Mouse (Mus musculus): ENCODE data around the gene Sync. TPM values are rescaled to one million over a fixed set of nuclear protein-coding genes. Genes with fewer than 3 reads are reported as not detected.

Gene Sync
- polyA plus RNA-seq (2014; fragmentation: Nextera tagmentation; extraction: Ambion mirVana): 0.36 and 0.40 TPM in 2 replicates

DNA sequence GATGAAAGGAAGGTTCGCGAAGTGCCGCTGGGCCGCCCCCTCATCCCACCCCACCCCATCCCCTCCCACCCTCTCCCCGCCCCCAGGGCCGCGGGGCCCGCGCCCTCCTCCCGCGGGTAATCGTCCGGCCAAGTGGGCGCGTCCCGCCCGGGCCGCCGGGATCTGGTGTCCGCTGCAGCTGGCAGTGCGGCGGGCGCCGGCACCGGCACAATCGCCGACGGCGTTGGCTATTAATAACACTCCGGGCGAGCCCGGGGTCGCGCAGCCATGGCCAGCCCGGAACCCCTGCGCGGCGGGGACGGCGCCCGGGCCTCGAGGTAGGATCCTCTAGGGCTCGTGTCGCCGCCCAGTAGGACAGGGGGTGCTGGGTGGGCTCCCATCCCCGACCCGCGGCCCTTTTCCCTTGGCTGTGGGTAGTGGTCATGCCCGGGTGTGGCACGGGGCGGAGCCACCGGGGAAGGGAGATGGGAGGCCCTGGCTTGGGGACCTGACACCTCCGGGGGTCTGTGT, at the start of gene Sync:
TSS of gene Sync (plus strand) at position 146 of the 510 bp plus-strand sequence.
- H3K27me3 ChIP-seq (replicated peaks; ENCODE audit: control insufficient read depth, insufficient read depth, low read length): peaks cover 35% of the 10 kb centered on the region
- H3K4me2 ChIP-seq: peak within 1 kb of the TSS; percentile 99
- DNase-seq (ENCODE audit: low spot score): no peak
- peak within 1 kb of the TSS; percentile 56 for H3K9ac ChIP-seq (ENCODE audit: low read depth, low read length)
- H3K36me3 ChIP-seq (ENCODE audit: control insufficient read depth, insufficient read depth, low read length): no peaks in the 10 kb centered on the region
- 1% methylated on average over 53 of the region's 53 CpGs for WGBS
- peak within 1 kb of the TSS; percentile 64 for H3K4me3 ChIP-seq (ENCODE audit: low read depth, low read length)
- H3K27ac ChIP-seq (ENCODE audit: low read depth, low read length): no peak within 1 kb of the TSS
- peak; percentile 31; the same call in 1 of the 2 replicates for ATAC-seq (replicated peaks; ENCODE audit: low FRiP score)
- peaks cover 13% of the 10 kb centered on the region for H3K4me1 ChIP-seq (replicated peaks; ENCODE audit: control insufficient read depth, insufficient read depth, low read length)
- no peaks in the 10 kb centered on the region for H3K9me3 ChIP-seq (ENCODE audit: control insufficient read depth, low read length)

DNA sequence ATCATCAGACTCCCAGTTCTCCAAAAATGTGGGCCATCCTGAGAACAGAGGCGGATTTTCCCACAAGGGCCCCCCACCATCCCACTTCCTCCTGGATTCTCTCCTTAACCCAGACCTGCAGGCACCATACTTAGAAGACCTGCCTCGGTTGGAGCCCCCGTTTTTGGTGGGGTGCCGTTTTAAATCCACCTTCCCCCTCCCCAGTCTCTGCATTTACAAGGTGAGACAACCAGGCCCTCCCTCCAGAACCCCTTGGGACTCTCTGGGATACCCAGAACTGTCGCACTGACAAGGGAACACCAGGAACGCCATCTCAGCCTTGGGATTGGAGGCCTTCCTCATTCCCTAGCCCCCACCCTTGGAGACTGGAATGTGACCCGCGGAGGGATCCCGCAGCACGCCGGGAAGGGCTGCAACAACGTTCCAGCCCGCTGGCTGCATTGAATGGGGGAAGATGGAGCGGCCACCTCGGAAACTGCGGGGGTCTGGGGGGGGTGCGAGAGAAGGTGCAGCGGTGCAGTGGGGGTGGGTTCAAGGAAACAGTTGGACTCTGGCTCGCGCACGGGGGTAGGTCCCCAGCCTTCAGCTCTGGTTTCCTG, 49.5 kb upstream of the Sync start:
- no peak for DNase-seq (ENCODE audit: low spot score)
- H3K27me3 ChIP-seq (replicated peaks; ENCODE audit: control insufficient read depth, insufficient read depth, low read length): peaks cover 40% of the 10 kb centered on the region
- WGBS: 13% methylated on average over 21 of the region's 21 CpGs

DNA sequence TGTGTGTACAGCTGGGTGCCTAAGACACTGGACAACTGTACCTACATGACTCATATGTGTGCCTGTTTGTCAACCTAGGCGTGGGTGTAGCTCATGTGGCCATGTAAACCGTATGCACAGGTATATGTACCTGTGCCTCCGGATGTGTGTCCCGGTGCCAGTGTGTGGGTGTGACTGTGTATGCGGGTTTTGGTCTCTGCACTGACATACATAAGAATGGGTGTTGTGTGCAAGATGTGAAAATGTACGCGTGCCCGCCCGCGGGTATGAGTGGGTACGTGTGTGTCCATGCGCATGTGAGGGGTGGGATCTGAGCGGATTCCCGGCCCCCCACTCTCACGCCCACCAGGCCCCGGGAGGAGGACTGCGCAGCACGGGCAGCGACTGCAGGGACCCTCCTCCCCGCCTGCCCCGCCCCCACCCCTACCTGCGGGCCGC, 48.8 kb upstream of the Sync start:
- DNase-seq (ENCODE audit: low spot score): no peak
- Histone ChIP-seq H3K4me2 (peak overlapping the region; percentile 99), H3K36me3 (ENCODE audit: control insufficient read depth, insufficient read depth, low read length) (no peaks in the 10 kb centered on the region), H3K4me1 (replicated peaks; ENCODE audit: control insufficient read depth, insufficient read depth, low read length) (peaks cover 44% of the 10 kb centered on the region), H3K27me3 (replicated peaks; ENCODE audit: control insufficient read depth, insufficient read depth, low read length) (peaks cover 40% of the 10 kb centered on the region), H3K9ac (ENCODE audit: low read depth, low read length) (peak overlapping the region; percentile 64), H3K27ac (ENCODE audit: low read depth, low read length) (no peak overlapping the region), H3K9me3 (ENCODE audit: control insufficient read depth, low read length) (no peaks in the 10 kb centered on the region), H3K4me3 (ENCODE audit: low read depth, low read length) (peak overlapping the region; percentile 73)
- WGBS: under 1% methylated on average over 23 of the region's 23 CpGs
- no peak for ATAC-seq (replicated peaks; ENCODE audit: low FRiP score)

More for the DNA sequence above, 49.5 kb upstream of the Sync start:
- Histone ChIP-seq H3K27ac (ENCODE audit: low read depth, low read length) (no peak overlapping the region), H3K4me2 (peak overlapping the region; percentile 99), H3K9ac (ENCODE audit: low read depth, low read length) (0 out of 2 replicates have a peak overlapping the region, but pooled peaks have one; percentile 9), H3K36me3 (ENCODE audit: control insufficient read depth, insufficient read depth, low read length) (no peaks in the 10 kb centered on the region), H3K4me3 (ENCODE audit: low read depth, low read length) (peak overlapping the region; percentile 73), H3K4me1 (replicated peaks; ENCODE audit: control insufficient read depth, insufficient read depth, low read length) (peaks cover 44% of the 10 kb centered on the region), H3K9me3 (ENCODE audit: control insufficient read depth, low read length) (no peaks in the 10 kb centered on the region)
- ATAC-seq (replicated peaks; ENCODE audit: low FRiP score): no peak

DNA sequence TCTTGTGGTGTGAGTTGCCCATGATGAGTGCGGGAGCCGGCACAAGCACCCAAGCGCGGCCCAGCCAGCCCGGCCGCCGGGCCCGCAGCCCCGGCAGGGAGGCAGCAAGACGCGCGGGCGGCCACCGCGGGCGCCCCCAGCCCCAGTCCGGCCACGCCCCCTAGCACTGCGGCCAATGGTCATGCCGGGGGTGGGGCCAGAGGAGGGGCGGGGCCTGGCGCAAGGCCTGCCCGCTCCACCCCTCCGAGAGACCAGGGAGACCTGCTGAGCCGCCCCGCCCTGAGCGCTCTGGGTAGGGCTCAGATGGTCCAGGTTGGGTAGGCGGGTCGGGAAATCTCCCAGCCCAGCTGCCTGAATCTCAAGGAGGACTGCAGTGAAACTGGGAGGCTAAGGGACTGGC, 48.3 kb upstream of the Sync start:
- no peaks in the 10 kb centered on the region for H3K36me3 ChIP-seq (ENCODE audit: control insufficient read depth, insufficient read depth, low read length)
- H3K9me3 ChIP-seq (ENCODE audit: control insufficient read depth, low read length): no peaks in the 10 kb centered on the region
- H3K9ac ChIP-seq (ENCODE audit: low read depth, low read length): peak overlapping the region; percentile 64
- peak; percentile 81 for ATAC-seq (replicated peaks; ENCODE audit: low FRiP score)
- H3K4me3 ChIP-seq (ENCODE audit: low read depth, low read length): peak overlapping the region; percentile 73
- no peak overlapping the region for H3K27ac ChIP-seq (ENCODE audit: low read depth, low read length)
- under 1% methylated on average over 28 of the region's 29 CpGs for WGBS
- H3K4me2 ChIP-seq: peak overlapping the region; percentile 99
- H3K27me3 ChIP-seq (replicated peaks; ENCODE audit: control insufficient read depth, insufficient read depth, low read length): peaks cover 40% of the 10 kb centered on the region
- peaks cover 44% of the 10 kb centered on the region for H3K4me1 ChIP-seq (replicated peaks; ENCODE audit: control insufficient read depth, insufficient read depth, low read length)
- DNase-seq (ENCODE audit: low spot score): peak; percentile 82

DNA sequence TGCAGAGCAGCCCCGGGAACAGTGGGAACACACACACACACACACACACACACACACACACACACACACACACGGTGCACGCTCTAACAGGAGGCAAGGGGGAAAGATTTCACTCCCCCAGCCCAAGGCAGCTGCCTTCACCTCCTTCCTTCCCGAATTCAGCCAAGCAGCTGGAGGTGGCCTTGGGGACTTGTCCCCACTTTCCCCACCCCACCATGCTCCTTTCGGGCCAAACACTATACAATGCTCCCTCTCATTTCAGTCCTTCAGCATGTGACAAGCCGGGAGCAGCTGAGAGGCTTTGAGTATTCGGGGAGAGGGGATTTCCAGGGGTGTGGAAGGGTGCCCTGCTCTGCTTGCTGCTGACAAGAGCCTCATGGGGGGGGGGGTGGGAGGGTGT, 45.5 kb upstream of the Sync start:
- DNase-seq (ENCODE audit: low spot score) (no peak), ATAC-seq (replicated peaks; ENCODE audit: low FRiP score) (no peak)
- Histone ChIP-seq H3K4me3 (ENCODE audit: low read depth, low read length) (no peak overlapping the region), H3K4me2 (no peak overlapping the region), H3K9ac (ENCODE audit: low read depth, low read length) (no peak overlapping the region), H3K9me3 (ENCODE audit: control insufficient read depth, low read length) (no peaks in the 10 kb centered on the region), H3K27ac (ENCODE audit: low read depth, low read length) (no peak overlapping the region), H3K4me1 (replicated peaks; ENCODE audit: control insufficient read depth, insufficient read depth, low read length) (peaks cover 27% of the 10 kb centered on the region), H3K36me3 (ENCODE audit: control insufficient read depth, insufficient read depth, low read length) (no peaks in the 10 kb centered on the region), H3K27me3 (replicated peaks; ENCODE audit: control insufficient read depth, insufficient read depth, low read length) (peaks cover 51% of the 10 kb centered on the region)
- 58% methylated on average over 7 of the region's 7 CpGs for WGBS

DNA sequence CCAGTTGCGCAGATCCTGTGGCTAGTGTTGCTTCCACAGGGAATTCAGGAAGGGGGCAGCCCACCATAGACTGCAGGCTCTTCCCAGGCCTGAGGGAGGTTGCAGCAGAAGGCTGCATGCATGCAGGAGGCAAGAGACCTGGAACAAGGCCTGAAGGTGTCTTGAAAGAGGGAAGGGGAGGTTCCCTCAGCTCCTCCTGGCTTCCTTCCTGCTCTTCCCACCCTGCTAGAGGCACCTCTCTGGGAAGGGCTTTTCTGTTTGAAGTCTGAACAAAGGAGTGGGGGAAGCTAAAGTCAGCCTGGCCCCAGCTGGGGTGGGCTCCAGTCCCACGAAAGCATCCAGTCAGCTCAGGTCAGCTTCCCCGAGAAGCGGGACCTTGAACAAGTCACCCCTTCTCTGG, 45.1 kb upstream of the Sync start:
- Histone ChIP-seq H3K4me2 (no peak overlapping the region), H3K9ac (ENCODE audit: low read depth, low read length) (no peak overlapping the region), H3K27ac (ENCODE audit: low read depth, low read length) (no peak overlapping the region), H3K36me3 (ENCODE audit: control insufficient read depth, insufficient read depth, low read length) (no peaks in the 10 kb centered on the region), H3K4me1 (replicated peaks; ENCODE audit: control insufficient read depth, insufficient read depth, low read length) (peaks cover 27% of the 10 kb centered on the region), H3K4me3 (ENCODE audit: low read depth, low read length) (no peak overlapping the region), H3K27me3 (replicated peaks; ENCODE audit: control insufficient read depth, insufficient read depth, low read length) (peaks cover 53% of the 10 kb centered on the region), H3K9me3 (ENCODE audit: control insufficient read depth, low read length) (no peaks in the 10 kb centered on the region)
- DNase-seq (ENCODE audit: low spot score) (no peak), ATAC-seq (replicated peaks; ENCODE audit: low FRiP score) (no peak)
- WGBS: 57% methylated on average over 4 of the region's 4 CpGs

DNA sequence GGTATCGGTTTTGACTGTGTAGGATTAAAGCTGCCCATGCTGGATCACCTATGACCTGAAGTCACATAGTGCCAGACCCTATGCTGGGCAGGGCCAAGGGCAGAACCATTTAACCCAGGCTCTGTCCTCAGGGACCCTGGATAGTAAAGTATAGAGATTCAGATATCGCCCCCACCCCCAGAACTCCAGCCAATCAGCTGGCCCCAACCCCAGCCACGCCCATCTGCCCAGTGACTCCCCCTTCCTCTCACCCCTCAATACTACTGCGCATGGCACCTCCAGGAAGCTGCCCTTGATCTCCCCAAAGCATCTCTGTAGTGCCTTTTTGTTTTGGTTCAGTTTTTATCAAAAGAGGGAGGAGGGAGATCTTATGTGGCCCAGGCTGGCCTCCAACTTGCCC, 44.7 kb upstream of the Sync start:
- peaks cover 26% of the 10 kb centered on the region for H3K4me1 ChIP-seq (replicated peaks; ENCODE audit: control insufficient read depth, insufficient read depth, low read length)
- DNase-seq (ENCODE audit: low spot score): no peak
- ATAC-seq (replicated peaks; ENCODE audit: low FRiP score): no peak

DNA sequence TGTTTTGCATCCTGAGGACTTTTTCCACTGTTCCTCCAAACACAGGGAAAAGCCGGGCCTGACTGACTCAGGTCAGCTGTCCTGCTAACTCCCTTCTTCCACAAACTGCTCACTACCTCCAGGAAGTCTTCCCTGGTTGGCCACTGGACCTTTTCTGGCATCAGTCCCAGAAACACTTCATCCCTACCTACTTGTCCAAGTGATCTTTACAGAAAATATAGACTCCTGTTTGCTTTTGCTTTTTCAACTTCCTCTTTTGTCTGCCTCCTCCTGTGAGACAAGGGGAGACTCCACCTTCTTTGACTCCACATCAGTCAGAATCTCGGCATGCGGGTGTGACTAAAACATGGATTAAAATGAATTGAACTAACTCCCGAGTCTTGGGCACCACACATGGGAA, 42.6 kb upstream of the Sync start:
- Histone ChIP-seq H3K4me3 (ENCODE audit: low read depth, low read length) (no peak overlapping the region), H3K36me3 (ENCODE audit: control insufficient read depth, insufficient read depth, low read length) (no peaks in the 10 kb centered on the region), H3K4me2 (no peak overlapping the region), H3K9me3 (ENCODE audit: control insufficient read depth, low read length) (no peaks in the 10 kb centered on the region), H3K9ac (ENCODE audit: low read depth, low read length) (no peak overlapping the region), H3K4me1 (replicated peaks; ENCODE audit: control insufficient read depth, insufficient read depth, low read length) (peaks cover 17% of the 10 kb centered on the region), H3K27ac (ENCODE audit: low read depth, low read length) (no peak overlapping the region), H3K27me3 (replicated peaks; ENCODE audit: control insufficient read depth, insufficient read depth, low read length) (peaks cover 56% of the 10 kb centered on the region)
- DNase-seq (ENCODE audit: low spot score) (no peak), ATAC-seq (replicated peaks; ENCODE audit: low FRiP score) (no peak)
- WGBS: 44% methylated on average over 4 of the region's 4 CpGs

More for the DNA sequence above, 44.7 kb upstream of the Sync start:
- Histone ChIP-seq H3K27me3 (replicated peaks; ENCODE audit: control insufficient read depth, insufficient read depth, low read length) (peaks cover 53% of the 10 kb centered on the region), H3K4me2 (no peak overlapping the region), H3K4me3 (ENCODE audit: low read depth, low read length) (no peak overlapping the region), H3K9me3 (ENCODE audit: control insufficient read depth, low read length) (no peaks in the 10 kb centered on the region), H3K9ac (ENCODE audit: low read depth, low read length) (no peak overlapping the region), H3K27ac (ENCODE audit: low read depth, low read length) (no peak overlapping the region), H3K36me3 (ENCODE audit: control insufficient read depth, insufficient read depth, low read length) (no peaks in the 10 kb centered on the region)
- WGBS: 46% methylated on average over 4 of the region's 4 CpGs

Measured in liver, embryonic 11.5 days (tissue).